Mouse (Mus musculus) kidney, postnatal 0 days (tissue): Measurements from ENCODE around the gene Timm10. TPM values are rescaled to one million over a fixed set of nuclear protein-coding genes. Genes with fewer than 3 reads are reported as not detected.

Experiments used
- ATAC-seq: fragments of 200-750 bp; cut with Nextera tagmentation; replicated peaks from 2 replicates; pipeline ENCODE4 v1.8.0; 2017; ENCODE audit warnings: low read depth, moderate number of reproducible peaks, moderate TSS enrichment, moderate library complexity; ENCODE audit not compliant: low FRiP score
- DNase-seq: peaks from one replicate; pipeline ENCODE4 v3.0.0-alpha.2; 2016; ENCODE audit warnings: low spot score
- H3K27ac ChIP-seq: fragments of 300-500 bp; sonication (generic); 2 replicates; pipeline ENCODE4 v1.5.1; 2014; ENCODE audit warnings: mild to moderate bottlenecking
- H3K27me3 ChIP-seq: fragments of 300-500 bp; sonication (generic); 2 replicates; pipeline ENCODE4 v1.6.1; 2014; ENCODE audit warnings: low read length, mixed read lengths; ENCODE audit not compliant: insufficient read depth
- H3K36me3 ChIP-seq: fragments of 300-500 bp; sonication (generic); 2 replicates; pipeline ENCODE4 v1.6.1; 2014; ENCODE audit warnings: low read length, mixed read lengths; ENCODE audit not compliant: insufficient read depth
- H3K4me1 ChIP-seq: fragments of 300-500 bp; sonication (generic); replicated peaks from 2 replicates; pipeline ENCODE4 v1.6.1; 2014; ENCODE audit warnings: antibody characterized with exemption, low read length, mixed read lengths; ENCODE audit not compliant: insufficient read depth
- H3K4me2 ChIP-seq: fragments of 300-500 bp; sonication (generic); 2 replicates; pipeline ENCODE4 v1.6.1; 2014; ENCODE audit warnings: mild to moderate bottlenecking, low read length, moderate library complexity, mixed read lengths
- H3K4me3 ChIP-seq: fragments of 300-500 bp; sonication (generic); replicated peaks from 2 replicates; pipeline ENCODE4 v1.5.1; 2014; ENCODE audit warnings: low read depth, low read length
- H3K9ac ChIP-seq: fragments of 300-500 bp; sonication (generic); 2 replicates; pipeline ENCODE4 v1.6.1; 2014; ENCODE audit warnings: low read depth, low read length
- H3K9me3 ChIP-seq: fragments of 300-500 bp; sonication (generic); replicated peaks from 2 replicates; pipeline ENCODE4 v1.6.1; 2016; ENCODE audit warnings: low read length, inconsistent platforms, mixed read lengths
- CTCF ChIP-seq: IDR thresholded peaks from 2 replicates; pipeline ENCODE4 v1.5.1; 2016; ENCODE audit warnings: antibody characterized with exemption, low read depth, mild to moderate bottlenecking, moderate library complexity
- WGBS: fragments of 180-500 bp; shearing (Covaris S2); extraction: QIAGEN DNeasy Blood & Tissue Kit; methylation state at CpG from one replicate; pipeline ENCODE4 v1.1.7; 2014; 5-methylcytosine and 5-hydroxymethylcytosine counted together
- polyA plus RNA-seq: library from polyadenylated mRNA; unstranded; fragments of >200 nt; fragmentation: Nextera tagmentation; extraction: Ambion mirVana; gene quantifications from 2 replicates; pipeline ENCODE4 v1.2.1, GENCODE M21; 2015

Timm10 gene
- polyA plus RNA-seq: 63.6 and 71.1 TPM in 2 replicates

DNA sequence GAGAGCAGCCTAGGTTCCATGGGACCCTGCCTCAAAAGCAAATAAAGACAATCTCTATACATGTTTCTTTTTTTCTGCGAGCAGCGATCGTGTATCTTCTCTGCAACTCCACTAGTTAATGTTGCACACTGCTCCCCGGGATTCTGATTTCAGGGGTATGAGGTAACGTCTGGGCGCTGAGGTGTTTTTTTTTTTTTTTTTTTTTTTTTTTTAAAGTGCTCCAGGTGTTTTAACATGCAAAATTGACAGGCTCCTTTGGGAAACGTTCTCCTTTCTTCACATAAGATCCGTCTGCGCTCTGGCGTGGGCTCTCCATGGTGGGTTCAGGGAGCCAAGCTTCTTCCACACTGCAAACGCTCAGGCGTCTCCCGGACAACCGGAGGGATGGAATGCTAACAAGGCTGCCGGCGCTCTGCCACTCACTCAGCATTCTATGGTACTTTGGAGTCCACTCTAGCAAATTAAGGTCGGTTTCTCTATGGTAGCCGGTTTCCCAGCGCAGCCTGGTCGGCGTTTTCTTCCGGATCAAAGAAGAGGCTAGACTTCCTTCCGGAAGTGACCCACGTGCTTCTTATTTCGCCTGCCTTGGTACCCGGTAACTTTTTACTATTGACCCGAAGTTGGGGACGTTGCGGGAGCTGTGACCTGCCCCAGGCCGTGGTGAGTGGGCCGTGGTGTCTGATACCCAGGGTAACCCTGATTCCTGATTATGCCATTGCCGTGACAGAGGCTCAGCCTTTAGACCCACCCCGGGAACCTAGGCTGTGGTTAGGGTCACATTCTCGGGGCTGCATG is at the start of gene Timm10:
Timm10 (plus strand) TSS at position 510 of the 795 bp plus-strand sequence.
- H3K4me3 ChIP-seq: peak within 1 kb of the TSS; percentile 81
- no peaks in the 10 kb centered on the region for H3K27me3 ChIP-seq
- H3K9ac ChIP-seq: peak within 1 kb of the TSS; percentile 80
- no peaks in the 10 kb centered on the region for H3K9me3 ChIP-seq
- H3K4me1 ChIP-seq: peaks cover 7% of the 10 kb centered on the region; the same call in 1 of the 2 replicates
- ATAC-seq (peak; percentile 86), DNase-seq (peak; percentile 98)
- 0 out of 2 replicates have a peak, but pooled peaks cover 6% of the 10 kb centered on the region for H3K36me3 ChIP-seq
- TF ChIP-seq CTCF: no peak
- H3K27ac ChIP-seq: peak within 1 kb of the TSS; percentile 40; the same call in 1 of the 2 replicates
- peak within 1 kb of the TSS; percentile 98 for H3K4me2 ChIP-seq
- WGBS: under 1% methylated on average over 34 of the region's 34 CpGs

DNA sequence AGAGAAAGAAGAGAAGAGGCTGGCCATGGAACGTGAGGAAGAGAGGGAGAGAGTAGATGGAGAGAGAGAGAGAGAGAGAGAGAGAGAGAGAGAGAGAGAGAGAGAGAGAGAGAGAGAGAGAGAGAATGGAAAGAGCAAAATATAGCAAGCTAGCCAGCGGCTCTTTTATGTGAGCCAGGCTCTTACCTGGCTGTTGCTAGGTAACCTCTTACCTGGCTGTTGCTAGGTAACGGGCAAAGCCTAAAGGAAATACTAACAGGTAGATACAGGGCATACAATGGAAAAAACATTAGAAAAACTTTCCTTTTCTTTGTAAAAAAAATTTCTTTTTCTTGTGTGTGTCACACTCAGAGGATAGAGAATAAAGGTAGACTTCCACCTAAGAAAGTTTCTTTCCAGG is 49.1 kb upstream of the Timm10 start:
- no peaks in the 10 kb centered on the region for H3K36me3 ChIP-seq
- ATAC-seq: no peak
- H3K4me3 ChIP-seq: no peak overlapping the region
- no peak overlapping the region for H3K27ac ChIP-seq
- no peak overlapping the region for H3K4me2 ChIP-seq
- no peak for DNase-seq
- WGBS: 66% methylated on average over 3 of the region's 3 CpGs
- H3K4me1 ChIP-seq: peaks cover 3% of the 10 kb centered on the region; the same call in 1 of the 2 replicates
- no peaks in the 10 kb centered on the region for H3K9me3 ChIP-seq
- no peaks in the 10 kb centered on the region for H3K27me3 ChIP-seq
- no peak for TF ChIP-seq CTCF
- H3K9ac ChIP-seq: no peak overlapping the region

GRCm38 (mm10) chr2:84779210-84779609 is 47.6 kb upstream of the Timm10 start:
- Histone ChIP-seq H3K4me2 (no peak overlapping the region), H3K27ac (no peak overlapping the region), H3K4me1 (peaks cover 5% of the 10 kb centered on the region; the same call in 1 of the 2 replicates), H3K9ac (no peak overlapping the region), H3K36me3 (no peaks in the 10 kb centered on the region), H3K27me3 (no peaks in the 10 kb centered on the region), H3K4me3 (no peak overlapping the region), H3K9me3 (no peaks in the 10 kb centered on the region)
- DNase-seq (peak; percentile 24), ATAC-seq (no peak)
- peak; percentile 47; the same call in 1 of the 2 replicates for TF ChIP-seq CTCF
- 56% methylated on average over 6 of the region's 6 CpGs for WGBS

- no peak overlapping the region for H3K4me2 ChIP-seq
- WGBS: 74% methylated on average over 1 of the region's 1 CpGs
- H3K27me3 ChIP-seq: no peaks in the 10 kb centered on the region
- TF ChIP-seq CTCF: no peak
- no peaks in the 10 kb centered on the region for H3K36me3 ChIP-seq
- H3K27ac ChIP-seq: peak overlapping the region; percentile 42; the same call in 1 of the 2 replicates
- H3K4me1 ChIP-seq: 0 out of 2 replicates have a peak, but pooled peaks cover 6% of the 10 kb centered on the region
- no peak for ATAC-seq
- no peak overlapping the region for H3K9ac ChIP-seq
- no peaks in the 10 kb centered on the region for H3K9me3 ChIP-seq
- H3K4me3 ChIP-seq: no peak overlapping the region
- DNase-seq: no peak
Measured at GRCm38 (mm10) chr2:84783315-84783714, 43.5 kb upstream of the Timm10 start.

GRCm38 (mm10) chr2:84783840-84784566 is 42.8 kb upstream of the Timm10 start:
- Histone ChIP-seq H3K27me3 (no peaks in the 10 kb centered on the region), H3K4me3 (no peak overlapping the region), H3K4me2 (no peak overlapping the region), H3K4me1 (0 out of 2 replicates have a peak, but pooled peaks cover 6% of the 10 kb centered on the region), H3K9ac (no peak overlapping the region), H3K9me3 (no peaks in the 10 kb centered on the region), H3K36me3 (no peaks in the 10 kb centered on the region), H3K27ac (peak overlapping the region; percentile 75)
- no peak for TF ChIP-seq CTCF
- 58% methylated on average over 3 of the region's 3 CpGs for WGBS
- ATAC-seq (no peak; the same call in 1 of the 2 replicates), DNase-seq (peak; percentile 80)

DNA sequence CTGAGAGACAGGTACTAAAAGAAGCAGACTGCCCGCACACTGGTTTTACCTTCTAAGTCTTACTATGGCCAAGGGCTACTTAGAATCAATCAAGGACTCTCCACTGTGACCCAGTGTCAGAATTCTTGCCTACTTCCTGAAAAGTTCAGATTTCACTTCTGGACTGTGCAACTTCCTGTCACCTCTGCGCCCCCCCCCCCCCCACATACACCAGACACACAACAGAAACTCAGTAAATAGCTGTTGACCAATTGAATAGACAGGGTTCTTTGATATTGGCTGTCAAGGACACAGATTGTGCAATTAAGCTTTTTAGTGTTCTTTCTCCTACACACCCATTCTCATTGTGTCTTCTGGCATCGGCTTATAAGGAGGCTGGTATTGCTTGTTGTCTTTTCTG is 38.5 kb upstream of the Timm10 start:
- Histone ChIP-seq H3K27me3 (no peaks in the 10 kb centered on the region), H3K4me2 (no peak overlapping the region), H3K9me3 (no peaks in the 10 kb centered on the region), H3K27ac (no peak overlapping the region), H3K9ac (no peak overlapping the region), H3K4me1 (0 out of 2 replicates have a peak, but pooled peaks cover 6% of the 10 kb centered on the region), H3K36me3 (no peaks in the 10 kb centered on the region), H3K4me3 (no peak overlapping the region)
- ATAC-seq (no peak), DNase-seq (no peak)
- WGBS: 66% methylated on average over 3 of the region's 3 CpGs
- TF ChIP-seq CTCF: no peak
